Mouse (Mus musculus): ENCODE measurements around the gene Tlk2.

Tlk2 gene

DNA sequence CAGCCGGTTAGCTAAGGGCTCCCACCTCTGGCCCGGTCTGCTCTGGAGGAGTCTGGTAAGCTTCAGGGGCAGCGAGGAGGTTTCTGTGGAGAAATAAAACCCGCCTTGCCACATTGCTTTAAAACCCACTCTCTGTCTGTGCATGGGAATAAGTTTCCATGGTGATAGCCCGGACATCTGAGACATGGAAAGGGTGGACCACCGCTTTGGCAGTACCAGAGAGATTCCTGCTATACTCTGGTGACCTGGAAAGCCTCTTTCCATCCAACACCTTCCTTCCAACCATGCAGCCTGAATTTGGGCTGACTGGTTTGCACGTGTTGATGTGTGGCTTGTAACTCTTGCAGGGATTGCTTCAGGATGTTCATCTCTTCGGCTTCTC, 135.0 kb downstream of the Tlk2 start:
- DNase-seq (ENCODE audit: low spot score), result no peak

DNA sequence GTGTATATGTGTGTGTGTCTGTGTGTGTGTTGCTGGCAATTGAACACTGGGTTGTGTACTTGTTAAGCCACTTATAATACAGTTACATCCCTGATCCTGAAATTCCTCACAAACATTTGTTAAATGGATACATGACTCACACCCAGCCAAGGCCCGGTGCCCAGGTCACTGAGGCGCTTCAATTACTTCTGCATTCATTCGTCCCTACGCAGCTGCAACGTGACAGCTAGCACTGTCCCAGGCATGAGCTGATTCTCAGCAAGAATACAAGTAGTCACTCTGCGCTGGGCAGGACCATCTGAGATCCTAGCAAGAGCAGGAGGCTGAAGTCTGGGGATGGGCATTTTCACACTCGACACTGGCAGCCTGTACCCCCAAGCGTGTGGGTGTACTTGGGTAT, 136.7 kb downstream of the Tlk2 start:
- DNase-seq (ENCODE audit: low spot score), result no peak

- DNase-seq (ENCODE audit: low spot score), result no peak
Observed at GRCm38 (mm10) chr11:105316121-105316520, 137.5 kb downstream of the Tlk2 start.

GRCm38 (mm10) chr11:105317769-105318168, 139.2 kb downstream of the Tlk2 start:
- DNase-seq (ENCODE audit: low spot score), result no peak

GRCm38 (mm10) chr11:105321090-105321489, 142.5 kb downstream of the Tlk2 start:
- no peak for DNase-seq (ENCODE audit: low spot score)

GRCm38 (mm10) chr11:105323530-105323929, 144.9 kb downstream of the Tlk2 start:
- no peak for DNase-seq (ENCODE audit: low spot score)

- DNase-seq (ENCODE audit: low spot score), result no peak
Observed at GRCm38 (mm10) chr11:105327101-105327500, 148.5 kb downstream of the Tlk2 start.

DNA sequence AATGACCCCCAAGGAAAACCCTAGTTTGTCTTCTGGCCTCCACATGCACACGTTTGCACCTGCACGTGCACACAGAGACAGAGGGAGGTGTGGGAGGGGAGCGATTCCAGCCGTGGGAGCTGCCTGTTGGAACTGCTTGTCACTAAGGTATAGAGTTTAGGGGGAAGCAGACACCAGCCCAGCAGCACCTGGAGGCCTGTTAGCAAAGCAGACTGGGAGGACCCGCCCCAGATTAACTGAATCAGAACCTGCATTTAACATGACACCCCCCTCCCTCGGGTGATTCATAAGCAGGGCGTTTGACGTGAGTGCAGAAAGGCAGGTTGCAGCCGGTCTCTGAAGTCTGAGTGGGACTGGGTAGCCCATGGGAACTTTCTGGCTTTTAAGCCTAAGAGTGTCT, 151.4 kb downstream of the Tlk2 start:
- no peak for DNase-seq (ENCODE audit: low spot score)

DNA sequence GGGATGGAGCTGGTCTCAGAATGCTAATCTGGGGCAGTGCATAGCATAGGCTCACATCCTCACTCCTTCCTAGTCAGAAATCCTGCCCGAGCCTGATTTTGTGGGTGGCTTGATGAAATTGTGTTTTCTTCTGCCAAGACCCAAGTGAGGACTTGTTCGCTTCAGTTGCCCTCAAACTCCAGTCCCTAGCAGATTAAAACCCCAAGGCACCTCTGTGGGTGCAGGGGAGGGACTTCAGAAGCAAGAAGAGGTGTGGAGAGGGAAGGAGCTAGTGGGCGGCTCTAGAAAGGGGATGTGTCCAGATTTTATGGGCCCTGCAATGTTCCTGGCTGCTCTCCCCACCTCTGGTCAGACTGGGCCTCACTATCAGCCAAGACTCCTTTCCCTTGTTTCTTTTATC, 152.5 kb downstream of the Tlk2 start:
- no peak for DNase-seq (ENCODE audit: low spot score)

- DNase-seq (ENCODE audit: low spot score), result no peak
Observed at GRCm38 (mm10) chr11:105331732-105332131, 153.1 kb downstream of the Tlk2 start.

DNA sequence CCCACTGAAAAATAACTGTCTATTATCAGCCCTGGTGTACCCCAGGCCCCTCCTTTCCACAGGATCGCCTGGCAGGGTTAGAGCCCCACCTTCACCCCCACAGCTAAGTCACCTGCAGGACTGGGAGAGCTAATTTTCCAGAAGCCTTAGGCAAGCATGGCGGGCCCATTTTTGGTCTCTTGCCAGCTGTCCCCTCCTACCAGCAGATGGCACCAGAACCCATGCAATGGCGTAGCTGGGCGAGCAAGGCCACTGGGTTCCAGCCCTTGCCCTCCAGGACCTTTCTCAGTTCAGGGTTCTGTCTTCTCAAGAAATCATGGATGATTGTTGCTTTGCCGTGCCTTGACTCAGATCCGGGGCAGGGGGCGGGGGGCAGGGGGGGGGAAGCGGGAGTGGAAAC, 153.9 kb downstream of the Tlk2 start:
- DNase-seq (ENCODE audit: low spot score), result no peak

All from spleen, adult 12 weeks (tissue).